Mouse (Mus musculus) fibroblast of lung, adult 2 months (primary cell): ENCODE measurements around the gene Gm42791.

Source experiments
- DNase-seq: peaks from one replicate; pipeline ENCODE4 v3.0.0-alpha.2; 2011; ENCODE audit warnings: low read depth

Gm42791 gene

GRCm38 (mm10) chr5:148924051-148924450 lies 70.9 kb downstream of the Gm42791 start:
- DNase-seq = no peak

GRCm38 (mm10) chr5:148923408-148923807 lies 71.5 kb downstream of the Gm42791 start:
- no peak for DNase-seq

- no peak for DNase-seq
Measured at GRCm38 (mm10) chr5:148922773-148923172, 72.2 kb downstream of the Gm42791 start.

- no peak for DNase-seq
Measured at GRCm38 (mm10) chr5:148918049-148918448, 76.9 kb downstream of the Gm42791 start.

- no peak for DNase-seq
Measured at GRCm38 (mm10) chr5:148916775-148917174, 78.2 kb downstream of the Gm42791 start.

GRCm38 (mm10) chr5:148912262-148912661 lies 82.7 kb downstream of the Gm42791 start:
- no peak for DNase-seq

GRCm38 (mm10) chr5:148910066-148910465 lies 84.9 kb downstream of the Gm42791 start:
- no peak for DNase-seq

GRCm38 (mm10) chr5:148909402-148909801 lies 85.5 kb downstream of the Gm42791 start:
- peak; percentile 18 for DNase-seq

- no peak for DNase-seq
Measured at GRCm38 (mm10) chr5:148909057-148909395, 85.9 kb downstream of the Gm42791 start.

GRCm38 (mm10) chr5:148908191-148909056 lies 86.5 kb downstream of the Gm42791 start:
- no peak for DNase-seq

GRCm38 (mm10) chr5:148906305-148906704 lies 88.6 kb downstream of the Gm42791 start:
- DNase-seq = no peak

- peak; percentile 34 for DNase-seq
Measured at GRCm38 (mm10) chr5:148904846-148905245, 90.1 kb downstream of the Gm42791 start.

- no peak for DNase-seq
Measured at GRCm38 (mm10) chr5:148899361-148899760, 95.6 kb downstream of the Gm42791 start.

GRCm38 (mm10) chr5:148897941-148898417 lies 97.0 kb downstream of the Gm42791 start:
- no peak for DNase-seq

GRCm38 (mm10) chr5:148897069-148897702 lies 97.8 kb downstream of the Gm42791 start:
- no peak for DNase-seq

- no peak for DNase-seq
Measured at GRCm38 (mm10) chr5:148896515-148896914, 98.4 kb downstream of the Gm42791 start.

GRCm38 (mm10) chr5:148895833-148896232 lies 99.1 kb downstream of the Gm42791 start:
- no peak for DNase-seq

GRCm38 (mm10) chr5:148895034-148895433 lies 99.9 kb downstream of the Gm42791 start:
- no peak for DNase-seq

GRCm38 (mm10) chr5:148890237-148890636 lies 104.7 kb downstream of the Gm42791 start:
- DNase-seq = no peak

- no peak for DNase-seq
Measured at GRCm38 (mm10) chr5:148888032-148888431, 106.9 kb downstream of the Gm42791 start.

- no peak for DNase-seq
Measured at GRCm38 (mm10) chr5:148885821-148886609, 108.9 kb downstream of the Gm42791 start.

- DNase-seq = no peak
Measured at GRCm38 (mm10) chr5:148883671-148884070, 111.3 kb downstream of the Gm42791 start.
